Mouse (Mus musculus): ENCODE results near the gene Trp53tg5.
A peak's percentile ranks its signal among the peaks of the same experiment; 100 is the strongest.

Gene Trp53tg5

DNA sequence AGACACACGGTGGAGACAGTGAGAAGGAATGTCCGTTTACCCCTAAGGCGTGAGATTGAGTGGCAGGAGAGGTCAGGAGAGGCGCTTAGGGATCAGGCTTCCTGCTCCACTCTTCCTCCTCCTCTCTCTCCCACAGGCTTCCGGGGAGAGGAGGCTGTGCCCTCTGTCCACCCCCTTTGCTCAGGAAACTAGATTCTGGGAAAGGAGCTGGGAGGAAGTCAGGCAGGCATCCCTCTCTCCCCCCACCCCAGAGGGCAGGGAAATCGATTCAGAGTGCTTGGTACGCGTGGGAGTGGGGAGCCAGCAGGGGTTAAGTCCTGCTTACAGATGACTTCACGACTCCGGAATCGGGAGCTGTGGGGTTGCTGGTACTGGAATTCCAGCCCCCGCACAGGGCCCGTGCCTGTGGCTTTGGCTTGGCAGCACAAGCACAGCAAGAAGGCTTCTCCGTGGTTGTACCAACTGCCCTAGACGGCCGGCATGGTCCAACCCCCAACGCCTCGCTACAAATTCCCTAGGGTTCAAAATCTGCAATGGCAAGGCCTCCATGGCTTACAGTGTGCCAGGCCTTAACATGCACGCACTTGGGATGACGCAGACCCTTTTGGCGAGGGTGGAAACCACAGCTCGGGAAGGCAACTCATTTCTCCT lies 40.9 kb downstream of the Trp53tg5 start:
- no peak for DNase-seq (ENCODE audit: low read depth, low spot score)

DNA sequence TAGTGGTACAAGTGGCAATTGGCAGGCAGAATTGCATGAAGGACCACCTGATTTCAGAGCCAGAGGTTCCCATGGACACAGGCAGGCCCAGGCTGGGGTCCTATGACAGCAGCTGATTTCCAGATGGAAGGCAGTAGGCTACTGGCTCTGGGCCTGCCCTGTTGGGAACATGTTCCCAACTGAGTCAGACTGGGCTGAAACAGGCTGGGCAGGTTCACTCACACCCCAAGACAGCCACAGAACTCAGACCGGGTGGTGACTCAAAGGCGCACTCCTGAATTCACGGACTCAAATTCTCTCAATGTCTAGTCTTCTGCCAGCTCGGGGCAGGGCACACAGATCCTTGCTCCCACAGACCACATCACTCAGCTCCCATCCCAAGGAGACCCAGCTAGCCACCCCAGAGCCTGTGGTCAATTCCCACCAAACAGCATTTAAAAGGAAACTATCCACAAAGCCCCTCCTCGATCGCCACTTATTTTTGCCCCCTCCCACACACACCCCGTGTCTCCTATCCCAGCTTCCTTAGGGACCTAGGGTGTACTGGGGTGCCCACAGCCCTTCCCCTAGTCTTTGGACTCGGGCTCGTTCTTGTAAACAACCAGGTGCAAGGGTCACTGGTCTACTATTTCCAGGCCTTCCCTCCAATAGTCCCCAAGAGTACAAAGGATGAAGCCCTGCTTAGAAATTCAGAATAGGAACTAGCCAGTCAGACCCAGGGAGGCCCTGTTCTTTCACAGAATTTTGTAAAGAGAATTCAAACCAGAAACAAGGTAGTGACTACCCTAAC lies 41.7 kb downstream of the Trp53tg5 start:
- no peak for DNase-seq (ENCODE audit: low read depth, low spot score)

DNA sequence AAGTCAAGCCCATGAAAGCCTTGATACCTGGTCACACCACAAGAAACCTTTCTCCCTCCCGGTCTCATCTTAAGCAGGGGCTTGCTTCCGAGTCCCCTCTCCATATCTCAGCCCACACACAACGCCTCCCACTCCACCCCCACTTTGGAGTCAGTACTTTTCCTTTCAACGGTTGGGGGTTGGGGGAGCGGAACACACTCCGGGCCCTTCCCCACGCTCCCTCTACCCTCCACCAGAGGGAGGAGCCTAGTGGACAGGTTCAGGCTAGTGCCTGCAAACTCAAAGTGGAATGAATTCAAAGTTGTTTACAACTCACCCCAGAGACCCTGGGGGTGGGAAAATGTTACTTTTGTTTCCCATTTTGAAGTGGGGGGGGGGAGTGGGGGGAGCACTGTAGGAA lies 42.8 kb downstream of the Trp53tg5 start:
- DNase-seq (ENCODE audit: low read depth, low spot score) = no peak

DNA sequence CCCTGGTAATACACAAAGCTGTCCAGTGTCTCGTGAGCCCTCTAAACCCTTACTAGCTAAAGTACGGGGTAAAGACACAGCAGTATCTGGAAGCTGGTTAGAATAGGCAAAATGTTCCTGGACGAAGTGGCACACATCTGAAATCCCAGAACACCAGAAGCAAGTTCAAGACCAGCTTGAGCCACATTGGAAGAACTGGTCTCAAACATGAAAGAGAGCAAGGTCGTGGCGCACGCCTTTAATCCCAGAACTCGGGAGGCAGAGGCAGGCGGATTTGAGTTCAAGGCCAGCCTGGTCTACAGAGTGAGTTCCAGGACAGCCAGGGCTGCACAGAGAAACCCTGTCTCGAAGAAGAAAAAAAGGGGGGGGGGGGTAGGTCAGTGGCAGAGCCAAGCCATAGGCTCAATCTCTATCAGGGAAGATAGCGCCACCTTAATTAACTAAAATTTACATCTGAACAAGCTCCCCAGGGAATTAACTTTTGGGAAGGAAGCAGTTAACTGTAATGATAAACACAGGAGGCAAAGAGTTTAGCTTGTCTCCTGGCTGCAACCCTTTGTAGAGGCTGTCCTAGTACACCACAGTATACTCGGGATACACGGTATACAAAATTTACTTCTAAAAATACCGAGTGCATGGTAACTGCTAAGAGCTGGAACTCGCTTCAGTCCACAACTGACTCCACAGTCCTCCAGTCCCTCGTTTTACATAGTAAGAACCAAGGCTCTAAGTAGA lies 43.5 kb downstream of the Trp53tg5 start:
- DNase-seq (ENCODE audit: low read depth, low spot score) = no peak

DNA sequence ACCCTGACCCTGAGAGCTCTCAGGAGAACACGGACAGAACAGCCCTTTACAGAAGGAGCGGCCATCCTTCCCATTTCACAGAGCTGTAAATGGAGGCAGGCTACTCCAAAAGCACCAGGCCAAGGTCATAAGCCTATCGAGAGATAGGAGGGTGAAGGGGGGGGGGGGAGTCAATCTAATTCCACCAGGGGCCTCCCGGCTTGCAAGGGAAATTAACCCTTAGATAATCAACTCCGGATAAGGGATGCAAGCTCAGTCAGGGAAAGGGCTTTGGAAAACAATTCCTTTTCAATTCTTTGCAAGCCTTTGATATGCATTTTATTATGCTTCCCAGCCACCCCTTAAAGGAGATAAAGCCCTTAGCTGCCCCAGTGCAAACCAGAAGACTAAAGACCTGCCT lies 45.1 kb downstream of the Trp53tg5 start:
- no peak for DNase-seq (ENCODE audit: low read depth, low spot score)

DNA sequence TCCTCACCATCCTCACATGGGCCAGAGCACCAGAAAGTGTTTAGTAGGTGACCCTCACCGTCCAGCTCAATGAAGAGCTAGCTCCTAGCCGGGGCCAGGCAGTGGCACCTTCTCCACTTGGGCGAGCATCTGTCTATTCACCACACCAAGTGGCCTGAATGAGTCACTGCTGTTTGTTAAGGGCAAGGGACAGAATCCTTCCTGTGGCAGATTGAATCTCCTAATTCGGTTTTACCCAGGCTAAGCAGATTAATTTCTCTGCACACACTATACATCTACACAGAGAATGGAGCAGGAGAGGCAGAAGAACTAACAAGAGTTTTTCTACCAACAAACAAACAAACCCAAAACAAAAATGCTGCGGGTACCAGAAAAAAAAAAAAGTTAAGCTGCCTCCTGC lies 46.6 kb downstream of the Trp53tg5 start:
- DNase-seq (ENCODE audit: low read depth, low spot score) = no peak

DNA sequence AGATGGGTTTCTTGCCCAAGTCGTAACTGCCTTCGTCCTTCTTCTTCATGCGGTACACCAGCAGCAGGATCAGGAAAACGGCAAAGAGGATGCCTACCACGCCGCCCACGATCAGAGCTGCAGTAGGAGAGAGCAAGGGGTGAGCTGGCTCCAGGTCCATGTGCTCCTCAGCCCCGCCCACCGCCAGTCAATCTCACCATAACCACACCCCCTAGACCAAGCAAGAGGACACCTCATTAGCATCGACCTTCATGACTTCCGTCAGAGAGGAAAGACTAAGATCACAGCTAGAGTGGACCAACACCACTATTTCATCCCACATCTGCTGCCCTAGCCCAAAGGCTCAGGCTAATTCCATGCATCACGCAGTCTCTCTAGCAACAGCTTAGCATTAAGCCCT lies 47.4 kb downstream of the Trp53tg5 start:
- DNase-seq (ENCODE audit: low read depth, low spot score) = no peak

DNA sequence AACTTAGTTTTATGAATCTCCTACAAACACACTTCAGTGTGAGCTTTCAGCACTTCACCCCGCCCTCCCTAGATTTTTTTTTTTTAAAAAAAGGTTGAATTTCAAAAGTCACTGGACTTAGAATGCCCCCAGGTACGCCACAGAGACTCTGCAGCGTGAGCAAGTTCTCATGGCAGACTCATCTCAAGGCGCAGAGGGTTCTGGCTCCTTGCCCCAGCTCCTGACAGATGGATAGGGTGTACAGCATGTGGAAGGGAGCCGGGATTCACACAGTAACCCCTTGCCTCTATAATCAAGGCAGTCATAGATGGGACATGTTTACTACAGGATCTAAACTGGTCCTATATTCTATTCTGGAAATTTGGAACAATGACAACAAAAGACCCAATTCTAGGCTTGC lies 48.1 kb downstream of the Trp53tg5 start:
- DNase-seq (ENCODE audit: low read depth, low spot score) = no peak

DNA sequence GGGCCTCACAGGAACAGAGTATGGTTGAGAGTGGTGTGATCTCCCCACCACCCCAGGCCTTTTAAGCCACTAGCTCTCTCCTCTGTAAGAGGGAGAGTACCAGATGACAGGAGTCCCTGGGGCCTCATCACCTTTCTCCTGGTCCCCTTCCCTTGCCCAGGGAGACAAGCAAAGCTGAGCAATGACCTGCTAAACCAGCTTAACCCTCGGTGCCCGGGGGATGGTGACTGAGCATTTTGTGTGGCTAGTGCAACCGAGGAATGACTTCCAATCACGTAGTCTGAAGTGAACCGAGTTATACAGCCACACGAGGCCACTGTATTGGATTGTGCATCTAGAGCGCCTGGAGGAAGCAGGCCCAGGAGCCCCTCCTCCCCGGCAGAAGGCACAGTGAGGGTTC lies 49.1 kb downstream of the Trp53tg5 start:
- no peak for DNase-seq (ENCODE audit: low read depth, low spot score)

DNA sequence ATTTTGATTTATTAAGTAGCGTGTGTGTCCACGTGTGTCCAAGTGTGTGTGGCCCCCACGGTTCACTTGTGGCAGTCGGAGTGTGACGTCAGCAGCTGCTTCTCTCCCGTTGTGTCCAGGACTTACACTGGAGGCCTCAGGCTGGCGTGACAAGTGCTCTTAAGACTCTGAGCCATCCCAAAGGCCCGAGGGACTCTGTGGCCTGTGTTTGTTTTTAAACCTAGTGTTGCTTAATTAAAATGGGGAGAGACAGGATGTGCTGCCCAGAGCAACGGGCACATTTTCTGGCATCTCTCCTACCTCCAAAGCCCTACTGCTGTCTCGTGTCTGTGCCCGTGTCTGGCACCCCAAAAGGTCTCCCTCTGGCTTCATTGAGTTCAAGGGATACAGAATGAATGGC lies 50.1 kb downstream of the Trp53tg5 start:
- no peak for DNase-seq (ENCODE audit: low read depth, low spot score)

DNA sequence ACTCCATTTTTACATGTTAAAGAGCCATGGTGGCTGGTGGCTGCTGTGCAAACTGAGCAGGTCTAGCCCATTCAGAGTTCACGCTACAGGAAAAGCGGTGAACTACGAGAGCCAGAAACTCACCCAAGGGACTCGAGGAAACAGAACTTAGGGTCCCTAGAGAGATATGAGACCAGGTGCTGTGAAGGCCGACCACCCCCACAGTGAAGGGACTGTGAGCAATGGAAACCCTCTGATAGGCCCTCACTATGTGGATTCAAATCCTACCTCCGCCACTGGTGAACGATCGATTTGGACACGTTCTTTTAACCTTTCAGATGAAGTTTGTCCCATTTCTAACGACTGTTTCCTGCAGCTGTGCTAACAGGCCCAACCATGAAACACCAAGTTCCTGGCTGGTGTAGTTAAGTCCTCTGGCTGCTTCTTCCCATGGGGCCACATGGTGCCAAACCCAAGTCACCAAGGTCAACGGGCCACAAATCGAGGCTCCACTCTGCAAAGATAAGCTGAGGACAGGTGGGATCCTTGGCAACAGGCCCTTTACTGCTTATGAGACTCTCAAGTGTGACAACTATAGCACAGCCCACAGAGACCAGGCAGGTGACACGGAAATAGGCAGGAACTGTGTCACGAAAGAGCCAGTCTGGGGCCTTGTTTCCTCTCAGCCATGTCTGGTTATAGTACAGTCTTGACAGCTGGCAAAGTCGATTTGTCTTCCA lies 50.7 kb downstream of the Trp53tg5 start:
- peak; percentile 63 for DNase-seq (ENCODE audit: low read depth, low spot score)

DNA sequence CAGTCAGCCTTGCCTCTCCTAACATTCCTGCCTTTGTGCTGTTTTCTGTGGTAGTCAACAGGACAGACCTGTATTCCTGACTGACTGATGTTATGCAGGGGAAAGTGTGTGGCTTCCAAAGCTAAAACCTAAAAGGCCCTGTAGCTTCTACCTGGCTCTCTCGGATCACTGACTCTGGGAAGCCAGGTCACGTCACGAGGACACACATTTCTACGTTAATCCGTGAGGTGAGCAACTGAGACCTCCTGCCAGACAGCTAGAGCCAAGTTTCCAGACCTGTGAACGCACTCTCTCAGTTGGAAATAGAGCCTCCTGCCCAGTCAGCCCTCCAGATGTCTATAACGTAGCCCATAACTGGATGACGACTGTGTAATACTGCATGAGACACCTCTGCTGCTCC lies 51.5 kb downstream of the Trp53tg5 start:
- DNase-seq (ENCODE audit: low read depth, low spot score) = no peak

DNA sequence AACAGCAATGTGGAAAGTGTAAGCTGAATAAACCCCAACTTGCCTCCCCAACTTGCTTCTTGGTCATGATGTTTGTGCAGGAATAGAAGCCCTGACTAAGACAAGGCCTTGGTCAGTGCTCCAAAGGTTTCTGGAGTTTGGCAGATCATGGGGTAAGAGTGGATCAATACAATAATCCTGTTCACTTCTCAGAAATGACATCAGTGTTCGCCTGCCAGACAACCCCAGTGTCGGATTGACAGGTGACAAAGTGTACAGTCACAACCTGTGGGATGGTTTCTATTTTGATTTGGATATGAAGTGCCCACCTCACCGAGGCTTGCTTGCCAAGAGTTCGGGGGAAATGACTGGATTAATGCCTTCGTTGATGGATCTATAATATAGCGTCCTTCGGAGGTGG lies 52.2 kb downstream of the Trp53tg5 start:
- no peak for DNase-seq (ENCODE audit: low read depth, low spot score)
